Mouse (Mus musculus) central nervous system, embryonic 11.5 days (tissue): ENCODE results near the gene Vmn1r198. TPM values are rescaled to one million over a fixed set of nuclear protein-coding genes. Genes with fewer than 3 reads are reported as not detected.

ENCODE experiments used
- polyA plus RNA-seq: library from polyadenylated mRNA; depleted of rRNA; stranded (reverse); fragments of >200 nt; gene quantifications from 2 replicates; pipeline ENCODE4 v1.2.3, GENCODE M21; 2012; rRNA removed

The Vmn1r198 gene
- not detected in 2 replicates for polyA plus RNA-seq

DNA sequence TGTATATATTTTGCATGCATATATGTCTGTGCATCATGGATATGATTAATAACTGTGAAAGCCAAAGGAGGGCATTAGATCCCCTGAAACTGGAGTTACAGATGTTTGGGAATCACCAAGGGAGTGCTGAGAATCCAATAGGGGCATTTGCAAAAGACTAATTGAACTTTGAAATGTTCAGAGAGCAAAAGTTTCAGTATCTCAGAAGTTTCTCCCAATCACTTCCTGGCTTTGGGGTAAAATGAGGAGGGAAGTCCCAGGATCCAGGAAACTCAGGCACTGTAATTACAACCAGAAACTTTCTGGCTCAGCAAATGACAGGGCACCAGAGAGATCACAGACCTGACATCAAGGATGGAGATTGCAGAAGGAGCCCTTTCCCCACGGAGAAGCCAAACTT is at the start of gene Vmn1r198:
Gene Vmn1r198, plus strand, starts transcription at position 301 of the 400 bp plus-strand sequence.

DNA sequence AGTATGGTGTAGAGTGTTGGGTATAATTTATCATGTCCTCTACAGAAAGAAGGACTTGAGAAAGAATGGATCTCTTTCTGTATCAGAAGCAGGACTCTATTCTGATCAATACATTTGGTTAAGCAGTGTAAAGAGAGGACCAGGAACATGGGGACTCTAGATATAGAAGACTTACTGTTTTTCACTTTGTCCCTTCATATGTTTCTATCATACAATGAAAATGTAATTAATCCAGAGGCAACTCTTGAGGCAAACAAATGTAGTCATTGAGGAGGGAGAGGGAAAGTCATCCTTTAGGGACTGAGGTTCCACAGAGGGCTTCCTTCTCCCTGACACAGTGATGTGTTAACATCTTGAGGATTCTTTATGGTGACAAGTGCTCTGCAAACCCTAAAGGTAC is 25.9 kb upstream of the Vmn1r198 start, which contains the start of gene Vmn1r197:
Gene Vmn1r197, plus strand, starts transcription at position 301 of the 400 bp plus-strand sequence.

DNA sequence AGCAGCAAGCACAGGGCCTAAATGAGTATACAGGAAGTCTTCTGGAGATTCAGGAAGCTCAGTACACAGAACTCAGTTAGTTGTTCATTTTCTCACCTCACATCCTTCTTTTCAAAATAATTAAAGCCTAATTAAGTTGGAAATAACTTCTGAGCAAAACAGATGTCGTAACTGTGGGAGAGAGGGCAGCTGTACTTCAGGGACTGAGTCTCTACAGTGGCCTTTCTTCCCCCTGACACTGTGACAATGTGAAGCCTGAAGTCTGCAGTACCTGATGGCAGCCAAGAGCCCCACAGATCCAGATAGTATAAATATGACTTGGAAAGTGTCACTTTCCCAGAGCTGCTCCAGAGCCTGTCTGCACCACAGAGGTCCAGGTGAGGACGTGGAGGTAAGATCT is 29.4 kb downstream of the Vmn1r198 start, which contains the start of gene Vmn1r199:
Gene Vmn1r199, plus strand, starts transcription at position 301 of the 400 bp plus-strand sequence.

DNA sequence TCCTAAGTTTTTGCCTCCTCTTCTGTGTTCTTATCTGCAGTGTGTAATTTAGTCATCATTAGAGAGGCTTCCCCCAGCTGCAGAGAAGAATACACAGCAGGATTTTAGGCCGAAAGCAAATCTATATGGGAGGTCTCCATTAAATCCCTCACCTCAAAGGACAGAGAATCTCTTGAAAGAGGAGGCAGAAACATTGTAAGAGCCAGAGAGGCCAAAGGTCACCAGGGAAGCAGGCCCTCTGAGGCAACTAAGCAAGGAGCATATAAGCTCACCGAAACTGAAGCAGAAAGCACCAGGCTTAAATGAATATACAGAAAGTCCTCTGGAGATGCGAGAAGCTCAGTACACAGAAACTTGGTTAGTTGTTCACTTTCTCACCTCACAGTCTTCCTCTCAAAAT is 39.9 kb downstream of the Vmn1r198 start, which contains the start of gene Vmn1r200:
Gene Vmn1r200, plus strand, starts transcription at position 301 of the 400 bp plus-strand sequence.

Other genes with a start within 250 kb of the Vmn1r198 start
- gene Vmn1r189, start 244.5 kb upstream of the Vmn1r198 start, polyA plus RNA-seq = not detected in 2 replicates
- gene Vmn1r191, start 166.4 kb upstream of the Vmn1r198 start, polyA plus RNA-seq = not detected in 2 replicates
- not detected in 2 replicates for gene Vmn1r192, start 159.2 kb upstream of the Vmn1r198 start, polyA plus RNA-seq
- not detected in 2 replicates for gene Vmn1r193, start 127.2 kb upstream of the Vmn1r198 start, polyA plus RNA-seq
- not detected in 2 replicates for gene Vmn1r194, start 106.1 kb upstream of the Vmn1r198 start, polyA plus RNA-seq
- not detected in 2 replicates for gene Vmn1r195, start 79.8 kb upstream of the Vmn1r198 start, polyA plus RNA-seq
- not detected in 2 replicates for gene Vmn1r196, start 60.4 kb upstream of the Vmn1r198 start, polyA plus RNA-seq
- not detected in 2 replicates for gene Vmn1r197, start 25.8 kb upstream of the Vmn1r198 start, polyA plus RNA-seq
- not detected in 2 replicates for gene Vmn1r199, start 29.5 kb downstream of the Vmn1r198 start, polyA plus RNA-seq
- gene Vmn1r200, start 40.0 kb downstream of the Vmn1r198 start, polyA plus RNA-seq = not detected in 2 replicates
- not detected in 2 replicates for gene Vmn1r201, start 121.6 kb downstream of the Vmn1r198 start, polyA plus RNA-seq
- gene Vmn1r202, start 155.0 kb downstream of the Vmn1r198 start, polyA plus RNA-seq = not detected in 2 replicates
- not detected in 2 replicates for gene Vmn1r203, start 167.8 kb downstream of the Vmn1r198 start, polyA plus RNA-seq
- gene Vmn1r204, start 202.8 kb downstream of the Vmn1r198 start, polyA plus RNA-seq = not detected in 2 replicates
- not detected in 2 replicates for gene Vmn1r205, start 242.6 kb downstream of the Vmn1r198 start, polyA plus RNA-seq